Mouse (Mus musculus) ovary, postnatal 14 days (tissue): ENCODE data around the gene Eml1.

ENCODE experiments used
- DNase-seq: peaks from one replicate; pipeline ENCODE4 v3.0.0; 2022; ENCODE audit warnings: low spot score

Gene Eml1

DNA sequence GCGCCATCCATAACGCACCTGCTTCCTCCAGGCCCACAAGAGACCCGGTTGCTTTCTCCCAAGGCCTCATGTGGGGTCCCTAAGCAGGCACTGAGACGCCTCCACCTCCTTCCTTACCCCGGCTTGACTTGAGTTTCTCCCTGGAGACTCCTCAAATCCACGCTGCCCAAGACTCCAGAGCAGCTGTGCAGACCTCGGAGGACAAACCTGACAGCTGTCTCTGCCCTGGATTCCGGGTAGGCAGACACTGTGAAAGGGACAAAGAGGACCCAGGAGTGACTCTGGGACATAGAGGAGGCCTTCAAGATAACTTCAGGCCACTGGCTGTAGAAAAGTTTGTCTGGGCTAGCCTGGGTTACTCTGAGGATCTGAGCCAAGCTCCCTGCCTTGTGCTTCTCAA lies 3.9 kb downstream of the Eml1 start:
- DNase-seq, result no peak

DNA sequence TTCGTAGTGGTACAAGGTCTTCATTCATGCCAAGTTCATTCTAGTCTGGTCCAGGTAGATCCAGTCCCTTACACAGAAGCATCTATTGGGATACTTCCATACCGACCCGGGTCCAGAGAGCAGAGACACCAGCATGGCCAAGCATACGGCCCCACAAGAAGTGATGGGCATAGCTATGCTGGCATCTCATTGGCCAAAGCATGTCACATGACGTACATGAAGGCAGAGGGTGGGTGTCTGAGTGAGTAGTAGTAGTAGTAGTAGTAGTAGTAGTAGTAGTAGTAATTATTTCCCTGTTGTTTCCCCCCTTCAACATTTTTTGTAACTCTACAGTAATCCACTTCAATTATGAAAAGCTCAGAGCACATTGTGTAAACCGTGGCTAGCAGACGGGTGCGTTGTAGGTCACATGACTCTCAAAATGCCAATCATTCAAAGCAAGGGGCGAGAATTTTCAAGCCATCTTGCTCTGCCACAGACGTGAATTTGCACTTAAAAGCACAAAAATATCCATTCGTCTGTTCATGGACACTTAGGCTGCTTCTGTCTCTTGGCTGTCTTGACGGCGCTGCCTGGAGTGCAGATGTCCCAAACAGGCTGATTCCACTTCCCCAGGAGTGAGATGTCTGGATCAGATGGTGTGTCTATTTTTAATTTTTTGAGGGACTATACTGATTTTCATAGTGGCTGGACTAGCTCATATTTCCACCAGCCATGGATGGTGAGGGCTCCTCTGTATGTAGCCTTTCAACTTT lies 7.8 kb downstream of the Eml1 start:
- DNase-seq, result no peak

GRCm38 (mm10) chr12:108386476-108387232 lies 15.9 kb downstream of the Eml1 start:
- no peak for DNase-seq

GRCm38 (mm10) chr12:108389718-108390117 lies 19.0 kb downstream of the Eml1 start:
- DNase-seq, result no peak

GRCm38 (mm10) chr12:108392254-108393044 lies 21.7 kb downstream of the Eml1 start:
- no peak for DNase-seq

DNA sequence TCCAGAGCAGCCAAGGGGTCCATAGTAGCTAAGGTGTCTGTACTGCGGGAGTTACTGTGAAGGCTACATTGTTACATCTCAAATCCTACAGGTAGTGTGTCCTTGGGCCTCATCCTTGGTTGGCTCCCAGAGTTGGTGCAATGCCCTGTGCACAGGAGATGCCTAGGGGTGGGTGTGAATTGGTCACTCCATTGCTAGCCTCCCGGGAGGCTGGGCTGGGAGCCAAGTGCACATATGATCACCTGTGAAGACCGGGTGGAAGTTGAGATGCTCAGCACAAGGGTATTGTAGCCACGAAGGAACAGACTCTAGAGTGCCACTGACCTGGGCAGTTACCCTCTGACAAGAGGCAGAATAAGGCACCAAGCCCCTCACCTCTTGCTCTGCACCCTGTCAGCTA lies 22.3 kb downstream of the Eml1 start:
- no peak for DNase-seq

DNA sequence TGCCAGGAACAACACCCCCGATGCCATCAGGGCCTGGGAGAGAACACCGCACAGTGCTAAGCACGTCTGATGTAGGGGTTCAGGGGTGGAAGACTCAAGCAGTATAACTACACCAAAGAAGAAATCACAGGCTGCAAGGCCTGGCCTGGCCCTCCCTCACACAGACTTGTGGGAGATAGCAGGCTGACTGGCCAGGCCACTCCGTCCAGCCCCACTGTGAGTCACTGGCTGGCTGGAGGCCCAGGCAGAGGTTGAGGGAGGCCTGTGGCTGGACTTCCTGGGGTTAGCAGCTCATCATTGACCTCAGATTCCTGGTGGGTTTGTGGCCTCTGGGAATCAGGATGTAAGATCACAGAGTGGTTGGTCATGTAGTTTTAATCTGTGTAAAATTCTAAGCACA lies 22.9 kb downstream of the Eml1 start:
- peak; percentile 81 for DNase-seq

DNA sequence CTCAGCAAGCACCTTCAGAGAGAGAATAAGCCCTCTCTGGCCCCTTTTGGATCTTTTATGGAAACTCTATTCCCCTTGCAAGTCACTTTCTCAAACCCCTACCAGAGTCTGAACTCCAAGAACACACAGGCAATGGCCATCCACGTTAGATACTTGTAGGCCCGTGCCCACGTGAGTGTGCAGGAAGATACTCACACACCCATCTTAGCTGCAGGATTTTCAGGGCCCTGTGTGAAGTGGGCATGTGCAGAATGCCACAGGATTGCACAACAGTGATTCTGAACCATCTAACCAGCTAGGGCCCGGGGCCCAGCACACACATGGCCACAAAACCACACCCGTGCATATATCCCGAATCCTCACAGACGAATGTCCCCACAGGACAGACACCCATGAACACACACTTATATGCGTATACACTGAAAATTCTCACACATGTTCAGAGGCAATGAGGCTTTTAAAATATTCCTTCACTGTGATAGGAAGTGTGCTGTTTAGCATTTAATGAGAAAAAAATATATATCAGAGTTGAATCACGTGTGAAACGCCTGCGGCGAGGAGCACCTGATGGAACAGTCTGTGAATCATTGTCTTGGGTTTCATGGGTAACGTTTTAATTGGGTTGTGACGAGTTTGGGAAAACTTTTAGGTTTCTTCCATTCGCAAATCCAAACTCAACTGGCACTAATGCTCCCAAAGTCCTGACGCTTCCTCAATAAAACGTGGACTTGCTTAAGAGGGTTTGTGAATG lies 24.0 kb downstream of the Eml1 start:
- no peak for DNase-seq

DNA sequence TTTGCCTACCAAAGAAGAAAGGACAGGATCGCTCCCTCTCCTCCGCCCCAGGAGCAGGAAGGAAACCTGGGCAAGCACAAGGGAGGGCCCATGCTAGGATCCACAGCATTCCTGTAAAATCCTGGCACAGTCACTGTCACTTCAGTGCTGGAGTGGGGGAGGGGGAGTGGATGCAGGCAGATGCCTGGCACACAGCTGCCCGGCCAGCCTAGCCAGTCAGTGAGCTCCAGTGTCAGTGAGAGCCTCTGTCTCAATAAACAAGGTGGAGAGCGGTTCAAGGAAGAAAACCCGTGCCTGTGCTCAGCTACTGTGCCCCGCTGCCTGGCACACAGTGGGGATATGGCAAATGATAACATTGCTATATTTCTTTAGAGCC lies 24.5 kb downstream of the Eml1 start:
- DNase-seq, result no peak

- no peak for DNase-seq
Observed at GRCm38 (mm10) chr12:108396081-108396947, 25.6 kb downstream of the Eml1 start.

DNA sequence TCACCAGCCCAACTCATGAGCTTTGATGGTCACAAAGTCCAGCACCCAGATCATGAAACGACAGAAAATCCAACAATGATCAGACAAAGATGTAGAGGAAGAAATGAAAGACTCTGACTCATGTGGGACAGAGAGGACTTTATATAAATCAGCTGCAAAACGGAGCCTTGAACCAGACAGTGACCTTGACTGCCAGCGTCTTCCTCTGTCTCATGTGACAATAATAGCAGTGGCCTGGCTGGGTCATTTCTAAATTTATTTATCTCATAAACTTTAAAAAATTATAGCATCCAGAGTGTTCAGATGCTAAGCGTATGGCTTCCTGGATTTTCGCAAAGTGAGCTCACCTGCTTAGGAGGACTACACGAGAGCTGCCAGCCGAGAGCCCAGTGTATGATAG lies 27.9 kb downstream of the Eml1 start:
- DNase-seq, result no peak

DNA sequence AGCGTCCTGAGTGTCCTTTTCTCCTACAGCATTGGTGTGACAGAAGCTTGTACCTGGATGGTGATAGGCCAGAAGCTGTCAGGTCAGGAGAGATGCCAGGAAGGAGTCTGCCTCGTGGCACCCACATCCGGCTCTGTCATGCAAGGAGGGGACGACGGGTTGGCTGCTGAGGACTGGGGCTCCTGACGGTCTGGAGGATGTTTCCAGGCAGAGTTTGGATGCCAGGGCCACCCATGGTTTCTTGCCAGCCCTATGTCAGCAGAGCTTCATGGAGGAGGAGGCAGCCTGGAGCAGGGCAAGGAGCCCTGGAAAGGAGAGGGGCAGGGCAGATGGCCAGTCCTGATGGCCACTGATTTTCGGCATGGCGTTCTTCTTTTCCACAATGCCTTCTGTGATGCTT lies 28.4 kb downstream of the Eml1 start:
- no peak for DNase-seq

- DNase-seq, result no peak
Observed at GRCm38 (mm10) chr12:108400951-108401350, 30.2 kb downstream of the Eml1 start.

GRCm38 (mm10) chr12:108403957-108404356 lies 33.2 kb downstream of the Eml1 start:
- no peak for DNase-seq

GRCm38 (mm10) chr12:108409100-108409499 lies 38.3 kb downstream of the Eml1 start:
- DNase-seq, result no peak

- no peak for DNase-seq
Observed at GRCm38 (mm10) chr12:108410416-108411208, 39.9 kb downstream of the Eml1 start.

- no peak for DNase-seq
Observed at GRCm38 (mm10) chr12:108414932-108415331, 44.2 kb downstream of the Eml1 start.

DNA sequence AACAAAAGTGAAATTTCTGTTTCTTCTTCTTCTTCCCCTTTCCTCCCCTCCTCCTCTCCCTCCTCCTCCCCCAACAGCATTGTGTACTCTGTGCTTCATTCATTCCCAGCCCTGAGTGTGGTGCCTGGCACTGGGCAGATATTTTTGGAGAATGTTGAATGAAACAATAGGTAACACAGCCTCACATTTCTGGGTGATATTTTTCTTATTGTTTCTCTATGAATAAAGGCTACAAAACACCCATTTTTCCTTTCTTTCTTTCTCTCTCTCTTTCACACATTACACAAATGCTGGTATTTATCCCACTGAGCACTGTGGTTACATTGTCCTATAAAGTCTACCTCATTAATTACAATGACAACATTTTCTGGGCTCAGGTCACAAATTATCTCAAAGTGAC lies 48.8 kb downstream of the Eml1 start:
- DNase-seq, result no peak

DNA sequence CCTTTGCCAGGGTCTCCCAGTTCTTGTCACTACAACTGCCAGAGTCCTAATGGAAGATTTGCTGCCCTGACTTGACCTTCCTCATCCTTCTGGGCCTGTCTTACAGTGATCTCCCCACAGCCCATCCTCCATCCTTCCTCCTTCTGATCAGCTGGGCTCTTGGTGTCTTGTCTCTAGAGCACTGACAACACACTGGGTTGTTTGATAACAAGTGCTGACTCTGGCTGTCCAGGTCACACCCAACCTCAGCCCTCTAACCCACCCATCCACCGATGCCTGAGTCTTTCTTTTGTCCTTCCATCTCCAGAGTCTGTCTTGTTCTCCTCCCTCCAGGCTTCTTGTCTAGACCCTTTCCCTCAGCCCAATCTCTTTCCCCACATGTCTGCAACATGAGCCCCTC lies 50.7 kb downstream of the Eml1 start:
- DNase-seq, result no peak

GRCm38 (mm10) chr12:108422495-108422857 lies 51.7 kb downstream of the Eml1 start:
- DNase-seq, result no peak
